Mouse (Mus musculus) hindbrain, embryonic 13.5 days (tissue): ENCODE data around the gene Rps3. TPM values are rescaled to one million over a fixed set of nuclear protein-coding genes. Genes with fewer than 3 reads are reported as not detected.

Experiments
- ATAC-seq: fragments of 200-750 bp; cut with Nextera tagmentation; 2 replicates; pipeline ENCODE4 v1.8.0; 2017; ENCODE audit warnings: moderate TSS enrichment; ENCODE audit not compliant: low FRiP score
- H3K27ac ChIP-seq: fragments of 300-500 bp; sonication (generic); 2 replicates; pipeline ENCODE4 v1.5.1; 2015; ENCODE audit warnings: inconsistent platforms, mild to moderate bottlenecking, moderate library complexity
- H3K27me3 ChIP-seq: fragments of 300-500 bp; sonication (generic); 2 replicates; pipeline ENCODE4 v1.6.1; 2015; ENCODE audit warnings: mild to moderate bottlenecking, inconsistent platforms
- H3K36me3 ChIP-seq: fragments of 300-500 bp; sonication (generic); 2 replicates; pipeline ENCODE4 v1.6.1; 2015; ENCODE audit warnings: mild to moderate bottlenecking, inconsistent platforms
- H3K4me1 ChIP-seq: fragments of 300-500 bp; sonication (generic); replicated peaks from 2 replicates; pipeline ENCODE4 v1.6.1; 2015; ENCODE audit warnings: inconsistent platforms
- H3K4me2 ChIP-seq: fragments of 300-500 bp; sonication (generic); 2 replicates; pipeline ENCODE4 v1.6.1; 2015; ENCODE audit warnings: inconsistent platforms, mild to moderate bottlenecking, moderate library complexity
- H3K4me3 ChIP-seq: fragments of 300-500 bp; sonication (generic); 2 replicates; pipeline ENCODE4 v1.5.1; 2015; ENCODE audit warnings: mild to moderate bottlenecking, inconsistent platforms
- H3K9ac ChIP-seq: fragments of 300-500 bp; sonication (generic); 2 replicates; pipeline ENCODE4 v1.6.1; 2015; ENCODE audit warnings: mild to moderate bottlenecking, inconsistent platforms
- H3K9me3 ChIP-seq: fragments of 300-500 bp; sonication (generic); 2 replicates; pipeline ENCODE4 v1.6.1; 2016; ENCODE audit warnings: inconsistent platforms
- WGBS: fragments of 180-500 bp; shearing (Covaris S2); methylation state at CpG from one replicate; pipeline ENCODE4 v1.1.7; 2015; 5-methylcytosine and 5-hydroxymethylcytosine counted together
- polyA plus RNA-seq: library from polyadenylated mRNA; unstranded; fragments of >200 nt; fragmentation: Nextera tagmentation; extraction: Ambion mirVana; gene quantifications from 2 replicates; pipeline ENCODE4 v1.2.1, GENCODE M21; 2015

The Rps3 gene
- polyA plus RNA-seq, 1 experiment from 2014 or later, result 532 TPM

DNA sequence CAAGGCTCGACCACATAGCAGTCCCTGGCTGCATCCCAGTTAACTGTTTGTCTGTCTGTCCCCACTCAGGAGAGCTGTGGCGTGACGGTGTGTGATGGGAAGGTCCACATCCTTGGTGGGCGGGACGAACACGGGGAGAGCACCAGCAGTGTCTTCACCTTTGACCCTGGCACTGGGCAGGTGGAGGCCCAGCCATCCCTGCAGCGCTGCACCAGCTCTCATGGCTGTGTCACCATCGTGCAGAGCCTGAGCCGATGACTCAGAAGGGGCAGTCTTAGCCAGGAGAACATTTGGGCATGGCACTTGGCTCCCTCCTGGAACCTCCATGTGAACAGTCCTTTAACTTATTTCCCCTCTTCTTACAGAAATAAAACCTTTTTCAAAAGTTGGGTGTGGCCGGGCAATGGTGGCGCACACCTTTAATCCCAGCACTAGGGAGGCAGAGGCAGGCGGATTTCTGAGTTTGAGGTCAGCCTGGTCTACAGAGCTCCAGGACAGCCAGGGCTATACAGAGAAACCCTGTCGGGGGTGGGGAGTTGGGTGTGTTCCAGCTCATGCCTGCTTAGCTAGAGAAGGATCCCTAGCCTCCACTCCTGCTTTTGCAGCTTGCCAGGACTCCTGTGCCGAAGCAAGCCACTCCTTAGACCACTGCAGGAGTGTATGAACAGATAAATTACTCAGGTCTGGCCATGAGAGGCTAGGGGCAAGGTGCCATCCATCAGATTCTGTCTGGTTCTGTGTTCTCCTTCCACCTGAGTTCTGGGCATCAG, 9.7 kb downstream of the Rps3 start:
- H3K9ac ChIP-seq, result peak overlapping the region; percentile 8; the same call in 1 of the 2 replicates
- ATAC-seq, result no peak
- no peak overlapping the region for H3K4me2 ChIP-seq
- peaks cover 43% of the 10 kb centered on the region for H3K4me1 ChIP-seq
- 81% methylated on average over 14 of the region's 14 CpGs for WGBS
- no peak overlapping the region for H3K4me3 ChIP-seq
- H3K27me3 ChIP-seq, result no peaks in the 10 kb centered on the region
- peak overlapping the region; percentile 87 for H3K27ac ChIP-seq
- peaks cover 59% of the 10 kb centered on the region for H3K36me3 ChIP-seq
- H3K9me3 ChIP-seq, result no peaks in the 10 kb centered on the region

DNA sequence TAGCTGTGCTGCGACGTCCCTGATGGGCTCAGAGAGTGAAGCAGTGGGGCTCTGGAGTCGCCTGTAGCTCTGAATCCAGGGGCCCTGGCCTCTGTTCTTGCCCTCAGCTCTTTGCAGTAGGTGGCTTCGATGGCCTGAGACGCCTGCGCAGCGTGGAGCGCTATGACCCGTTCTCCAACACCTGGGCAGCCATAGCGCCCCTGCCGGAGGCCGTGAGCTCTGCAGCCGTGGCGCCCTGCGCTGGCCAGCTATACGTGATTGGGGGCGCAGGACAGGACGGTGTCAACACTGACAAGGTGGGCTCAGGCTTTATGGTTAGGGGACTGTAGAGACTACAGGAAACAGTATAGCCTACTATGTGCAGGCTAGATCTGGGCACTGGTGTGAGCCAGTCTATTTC, 12.0 kb downstream of the Rps3 start:
- no peak overlapping the region for H3K27ac ChIP-seq
- ATAC-seq, result no peak
- H3K4me1 ChIP-seq, result peaks cover 59% of the 10 kb centered on the region
- no peaks in the 10 kb centered on the region for H3K27me3 ChIP-seq
- H3K4me2 ChIP-seq, result no peak overlapping the region
- no peak overlapping the region for H3K4me3 ChIP-seq
- H3K9ac ChIP-seq, result no peak overlapping the region
- H3K36me3 ChIP-seq, result peaks cover 37% of the 10 kb centered on the region
- WGBS, result 59% methylated on average over 18 of the region's 18 CpGs
- H3K9me3 ChIP-seq, result no peaks in the 10 kb centered on the region

DNA sequence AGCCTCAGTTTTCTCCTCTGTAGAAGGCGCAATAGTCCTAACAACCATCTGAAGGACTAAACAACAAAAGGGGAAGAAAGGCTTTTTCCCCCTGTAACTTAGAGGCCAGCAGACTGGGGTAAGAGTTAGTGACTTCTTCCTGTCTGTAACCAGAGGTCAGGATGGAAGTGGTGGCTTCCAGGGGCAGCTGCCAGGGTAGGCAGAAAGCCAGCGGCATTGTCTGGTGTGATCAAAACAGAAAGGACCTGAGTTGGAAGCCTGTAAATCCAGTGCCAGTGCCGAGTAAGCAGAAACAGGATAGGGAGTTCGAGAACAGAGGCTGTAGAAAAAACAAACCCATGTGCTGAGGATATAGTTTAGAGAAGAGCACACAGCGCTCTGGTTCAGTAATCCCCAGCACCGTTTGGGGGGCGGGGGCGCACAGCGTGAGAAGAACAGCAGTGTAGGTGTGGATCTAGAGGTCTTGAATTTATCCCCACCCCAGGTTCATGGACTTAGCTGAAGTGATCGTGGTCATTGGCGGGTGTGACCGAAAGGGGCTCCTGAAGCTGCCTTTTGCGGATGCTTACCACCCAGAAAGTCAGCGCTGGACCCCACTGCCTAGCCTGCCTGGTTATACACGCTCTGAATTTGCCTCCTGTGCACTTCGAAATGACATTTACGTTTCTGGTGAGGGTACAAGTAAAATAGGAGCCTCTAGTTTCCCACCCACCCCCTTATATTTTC, 13.7 kb downstream of the Rps3 start:
- no peak for ATAC-seq
- peak overlapping the region; percentile 94 for H3K27ac ChIP-seq
- peak overlapping the region; percentile 72; the same call in 1 of the 2 replicates for H3K4me2 ChIP-seq
- H3K9me3 ChIP-seq, result no peaks in the 10 kb centered on the region
- peaks cover 34% of the 10 kb centered on the region for H3K36me3 ChIP-seq
- H3K9ac ChIP-seq, result peak overlapping the region; percentile 83
- no peaks in the 10 kb centered on the region for H3K27me3 ChIP-seq
- peaks cover 67% of the 10 kb centered on the region for H3K4me1 ChIP-seq
- 85% methylated on average over 17 of the region's 17 CpGs for WGBS
- H3K4me3 ChIP-seq, result no peak overlapping the region; the same call in 1 of the 2 replicates

DNA sequence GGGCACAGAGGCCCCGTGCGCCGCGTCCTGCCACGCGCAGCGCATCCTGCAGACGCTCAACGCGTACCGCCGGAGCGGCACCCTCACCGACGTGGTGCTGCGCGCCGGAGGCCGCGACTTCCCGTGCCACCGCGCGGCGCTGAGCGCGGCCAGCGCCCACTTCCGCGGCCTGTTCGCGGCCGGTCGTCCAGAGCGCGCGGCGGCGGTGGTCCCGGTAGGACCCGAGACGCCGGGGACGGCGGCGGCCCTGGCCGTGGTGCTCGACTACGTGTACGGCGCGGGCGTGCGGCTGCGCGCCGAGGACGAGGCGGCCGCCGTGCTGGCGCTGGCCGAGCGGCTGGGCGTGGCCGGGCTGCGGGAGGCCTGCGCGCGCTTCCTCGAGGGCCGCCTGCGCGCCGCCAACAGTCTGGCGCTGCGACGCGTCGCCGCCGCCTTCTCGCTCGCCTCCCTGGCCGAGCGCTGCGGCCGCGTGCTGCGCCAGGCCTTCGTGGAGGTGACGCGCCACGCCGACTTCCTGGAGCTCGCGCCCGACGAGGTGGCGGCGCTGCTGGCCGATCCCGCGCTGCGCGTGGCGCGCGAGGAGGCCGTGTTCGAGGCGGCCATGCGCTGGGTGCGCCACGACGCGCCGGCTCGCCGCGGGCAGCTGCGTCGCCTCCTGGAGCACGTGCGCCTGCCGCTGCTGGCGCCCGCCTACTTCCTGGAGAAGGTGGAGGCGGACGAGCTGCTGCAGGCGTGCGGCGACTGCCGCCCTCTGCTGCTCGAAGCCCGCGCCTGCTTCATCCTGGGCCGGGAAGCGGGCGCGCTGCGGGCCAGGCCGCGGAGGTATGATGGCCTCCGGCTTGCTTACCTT, 15.0 kb downstream of the Rps3 start:
- 2% methylated on average over 92 of the region's 145 CpGs for WGBS
- H3K4me1 ChIP-seq, result peaks cover 56% of the 10 kb centered on the region

DNA sequence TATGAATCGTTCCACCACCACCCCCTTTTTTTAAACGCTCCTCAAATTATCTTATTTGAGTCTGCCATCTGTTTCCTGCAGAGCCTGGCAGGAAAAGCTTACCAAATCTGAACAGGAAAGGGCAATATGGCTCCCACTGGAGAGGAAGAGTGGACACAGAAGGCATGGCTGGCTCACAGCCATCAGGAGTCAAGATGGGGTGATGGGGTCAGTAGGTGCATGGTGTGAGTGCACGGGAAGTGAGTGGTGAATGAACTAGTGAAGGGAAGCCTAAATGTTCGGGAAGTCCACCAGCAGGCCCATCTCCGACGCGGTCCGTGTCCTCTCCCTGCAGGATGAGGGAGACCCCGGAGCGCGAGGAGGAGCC, 15.6 kb downstream of the Rps3 start:
- Histone ChIP-seq H3K4me1 (peaks cover 56% of the 10 kb centered on the region), H3K27me3 (no peaks in the 10 kb centered on the region), H3K9ac (peak overlapping the region; percentile 83), H3K36me3 (peaks cover 17% of the 10 kb centered on the region), H3K9me3 (no peaks in the 10 kb centered on the region), H3K4me3 (peak overlapping the region; percentile 53), H3K4me2 (peak overlapping the region; percentile 72), H3K27ac (peak overlapping the region; percentile 94)
- 21% methylated on average over 11 of the region's 11 CpGs for WGBS
- no peak for ATAC-seq

More for the DNA sequence above, 15.0 kb downstream of the Rps3 start:
- Histone ChIP-seq H3K36me3 (peaks cover 23% of the 10 kb centered on the region), H3K4me2 (peak overlapping the region; percentile 72), H3K27me3 (no peaks in the 10 kb centered on the region), H3K9ac (peak overlapping the region; percentile 83), H3K9me3 (no peaks in the 10 kb centered on the region), H3K27ac (peak overlapping the region; percentile 94), H3K4me3 (peak overlapping the region; percentile 53)
- peak; percentile 75 for ATAC-seq

DNA sequence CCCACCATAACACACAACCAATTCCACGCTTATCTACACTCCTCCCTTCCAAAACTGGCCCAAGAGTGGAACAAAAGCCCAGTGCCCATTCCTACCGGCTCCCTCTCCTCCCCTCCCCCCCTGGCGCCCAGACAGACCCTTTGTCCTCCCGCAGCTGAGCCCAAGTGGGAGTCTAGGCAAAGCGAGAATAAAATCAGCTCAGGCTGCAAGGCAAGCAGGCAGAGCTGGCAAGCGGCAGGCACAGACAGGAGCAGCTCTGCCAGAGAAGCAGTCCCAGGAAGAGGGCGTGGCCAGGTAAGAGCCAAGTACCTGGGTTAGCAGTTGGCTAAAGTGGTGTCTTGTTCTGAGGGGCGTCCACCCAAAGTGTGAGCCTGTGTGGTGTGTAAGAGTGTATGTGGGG, 17.7 kb downstream of the Rps3 start, which contains the start of gene Klhl35:
Gene Klhl35 (plus strand): TSS at position 194 of the 400 bp plus-strand sequence.
- WGBS, result 14% methylated on average over 8 of the region's 8 CpGs
- Histone ChIP-seq H3K9me3 (no peaks in the 10 kb centered on the region), H3K27ac (peak within 1 kb of the TSS; percentile 80), H3K27me3 (no peaks in the 10 kb centered on the region), H3K4me2 (peak within 1 kb of the TSS; percentile 72), H3K36me3 (peaks cover 20% of the 10 kb centered on the region), H3K4me3 (peak within 1 kb of the TSS; percentile 22), H3K9ac (peak within 1 kb of the TSS; percentile 69), H3K4me1 (peaks cover 56% of the 10 kb centered on the region)
- no peak for ATAC-seq

DNA sequence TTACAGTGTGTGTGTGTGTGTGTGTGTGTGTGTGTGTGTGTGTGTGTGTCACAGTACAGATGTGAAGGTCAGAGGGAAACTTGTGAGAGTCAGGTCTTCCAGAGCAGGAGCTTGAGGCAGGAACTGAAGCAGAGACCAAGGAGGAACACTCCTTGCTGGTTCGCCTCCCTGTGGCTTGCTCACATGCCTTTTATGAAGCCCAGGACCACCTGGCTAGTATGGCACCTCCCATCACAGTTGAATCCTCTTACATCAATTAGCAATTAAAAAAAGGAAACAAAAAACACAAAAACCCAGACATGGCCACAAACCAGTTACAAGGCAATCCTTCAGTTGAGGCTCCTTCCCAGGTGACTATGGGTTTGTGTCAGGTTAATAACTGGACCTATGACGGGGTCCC, 20.4 kb downstream of the Rps3 start:
- no peak overlapping the region for H3K27ac ChIP-seq
- no peaks in the 10 kb centered on the region for H3K27me3 ChIP-seq
- no peak overlapping the region for H3K4me2 ChIP-seq
- ATAC-seq, result no peak
- no peak overlapping the region for H3K9ac ChIP-seq
- H3K36me3 ChIP-seq, result peaks cover 47% of the 10 kb centered on the region
- H3K4me1 ChIP-seq, result peaks cover 35% of the 10 kb centered on the region
- H3K9me3 ChIP-seq, result no peaks in the 10 kb centered on the region
- 89% methylated on average over 2 of the region's 2 CpGs for WGBS
- no peak overlapping the region for H3K4me3 ChIP-seq

DNA sequence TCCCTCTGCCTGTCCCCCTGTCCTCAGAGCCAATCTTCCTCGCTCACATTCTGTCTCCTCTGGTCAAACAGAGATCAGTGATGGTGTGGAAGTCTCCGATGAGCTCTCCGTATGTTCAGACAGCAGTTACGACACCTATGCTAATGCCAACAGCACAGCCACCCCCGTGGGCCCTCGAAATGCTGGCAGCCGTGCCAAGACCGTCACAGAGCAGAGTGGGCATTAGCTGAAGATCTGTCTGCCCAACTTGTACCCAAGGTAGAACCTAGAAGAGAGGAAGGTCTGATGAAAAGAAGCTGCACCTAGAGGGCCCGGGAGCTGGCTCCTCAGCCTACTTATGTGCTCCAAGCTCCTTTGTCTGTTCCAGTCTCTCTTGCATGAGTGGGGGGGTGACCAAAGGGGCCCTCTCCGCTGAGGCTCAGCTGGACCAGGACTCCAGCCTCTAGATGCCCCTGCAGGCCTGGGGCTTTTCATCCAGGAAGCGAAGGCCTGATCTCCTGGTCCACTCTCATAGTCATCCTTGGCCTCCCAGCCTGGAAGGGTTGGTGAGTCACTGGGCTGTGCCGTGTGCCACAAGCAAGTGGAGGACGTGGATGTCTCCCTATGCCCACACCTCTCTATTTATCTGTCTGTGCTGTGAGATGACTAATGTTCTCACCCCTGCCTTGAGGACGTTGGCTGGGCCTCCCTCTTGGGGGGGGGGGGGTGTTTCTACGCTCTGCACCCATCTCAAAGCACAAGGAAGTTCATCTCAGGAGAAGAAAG, 23.5 kb downstream of the Rps3 start:
- no peak for ATAC-seq
- no peaks in the 10 kb centered on the region for H3K27me3 ChIP-seq
- no peak overlapping the region for H3K4me3 ChIP-seq
- no peaks in the 10 kb centered on the region for H3K9me3 ChIP-seq
- no peak overlapping the region for H3K4me2 ChIP-seq
- no peak overlapping the region; the same call in 1 of the 2 replicates for H3K9ac ChIP-seq
- no peak overlapping the region for H3K27ac ChIP-seq
- peaks cover 71% of the 10 kb centered on the region for H3K36me3 ChIP-seq
- WGBS, result 93% methylated on average over 15 of the region's 15 CpGs
- H3K4me1 ChIP-seq, result peaks cover 4% of the 10 kb centered on the region

DNA sequence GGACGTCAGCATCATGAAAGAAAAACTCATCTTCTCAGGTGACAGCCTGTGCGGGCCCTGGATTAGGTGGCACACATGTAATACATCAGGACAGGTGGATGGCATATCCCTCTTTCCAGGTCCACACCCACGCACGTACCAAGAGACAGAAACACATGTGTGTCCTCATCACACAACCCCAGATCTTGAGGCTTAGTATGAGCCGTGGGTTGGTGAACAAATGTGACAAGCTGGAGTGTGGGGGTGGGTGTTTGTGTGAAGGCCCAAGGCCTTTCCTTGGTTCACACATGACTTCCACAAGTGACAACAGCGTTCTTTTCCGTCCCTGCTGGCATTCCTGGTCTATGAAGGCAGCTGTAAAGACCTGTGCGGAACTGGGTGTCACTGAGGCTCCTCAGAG, 24.7 kb downstream of the Rps3 start:
- Histone ChIP-seq H3K4me2 (no peak overlapping the region), H3K36me3 (peaks cover 82% of the 10 kb centered on the region), H3K27me3 (no peaks in the 10 kb centered on the region), H3K4me1 (no peaks in the 10 kb centered on the region; the same call in 1 of the 2 replicates), H3K9me3 (no peaks in the 10 kb centered on the region), H3K9ac (no peak overlapping the region; the same call in 1 of the 2 replicates), H3K4me3 (no peak overlapping the region), H3K27ac (no peak overlapping the region)
- ATAC-seq, result no peak
- WGBS, result 96% methylated on average over 8 of the region's 8 CpGs

DNA sequence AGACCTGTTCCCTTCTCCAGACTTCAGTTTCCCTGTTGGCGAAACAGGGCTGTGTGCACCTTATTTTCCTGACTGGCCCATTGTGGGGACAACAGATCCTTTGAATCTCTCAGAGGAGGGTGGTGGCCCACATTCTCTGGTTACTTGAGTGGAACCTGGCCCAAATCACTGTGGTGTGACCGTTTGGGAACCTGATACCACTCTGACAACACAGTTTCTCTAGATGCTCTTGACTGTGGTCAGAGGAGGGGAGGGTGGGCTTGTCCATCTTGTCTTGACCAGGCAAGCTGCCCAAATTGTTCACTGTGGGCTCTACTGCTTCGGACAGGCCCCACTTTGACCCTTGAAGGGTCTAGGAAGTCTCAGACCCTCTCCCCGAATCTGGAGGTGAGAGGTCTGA, 29.5 kb downstream of the Rps3 start:
- H3K9ac ChIP-seq, result no peak overlapping the region
- no peak overlapping the region for H3K27ac ChIP-seq
- no peaks in the 10 kb centered on the region for H3K27me3 ChIP-seq
- WGBS, result 70% methylated on average over 4 of the region's 4 CpGs
- ATAC-seq, result no peak
- peaks cover 19% of the 10 kb centered on the region for H3K4me1 ChIP-seq
- no peaks in the 10 kb centered on the region for H3K9me3 ChIP-seq
- no peak overlapping the region for H3K4me3 ChIP-seq
- H3K36me3 ChIP-seq, result peaks cover 54% of the 10 kb centered on the region
- H3K4me2 ChIP-seq, result no peak overlapping the region

DNA sequence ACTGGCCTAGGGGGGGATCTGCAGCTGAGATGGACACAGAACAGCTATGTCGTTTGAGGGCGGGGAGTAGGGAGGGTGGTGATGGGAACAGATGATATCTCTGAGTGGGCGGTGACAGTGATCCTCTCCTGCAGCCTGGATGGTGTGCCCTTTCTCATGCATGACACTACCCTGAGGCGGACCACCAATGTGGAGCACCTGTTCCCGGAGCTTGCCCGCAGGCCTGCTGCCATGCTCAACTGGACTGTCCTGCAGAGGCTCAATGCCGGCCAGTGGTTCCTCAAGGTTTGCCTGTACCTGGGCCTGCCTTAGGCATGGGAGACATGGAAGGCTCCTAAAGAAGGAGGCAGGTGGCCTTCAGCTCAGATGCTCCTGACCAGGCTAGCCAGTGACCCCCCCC, 30.7 kb downstream of the Rps3 start:
- WGBS, result 85% methylated on average over 7 of the region's 7 CpGs
- no peaks in the 10 kb centered on the region for H3K9me3 ChIP-seq
- peaks cover 30% of the 10 kb centered on the region for H3K4me1 ChIP-seq
- no peak overlapping the region for H3K27ac ChIP-seq
- 0 out of 2 replicates have a peak overlapping the region, but pooled peaks have one; percentile 20 for H3K9ac ChIP-seq
- H3K4me3 ChIP-seq, result no peak overlapping the region
- ATAC-seq, result no peak
- no peak overlapping the region for H3K4me2 ChIP-seq
- H3K36me3 ChIP-seq, result peaks cover 45% of the 10 kb centered on the region
- H3K27me3 ChIP-seq, result no peaks in the 10 kb centered on the region
